Mouse (Mus musculus) inflammation-experienced regulatory T-cells, adult 6 months (primary cell): ENCODE data around the gene Gp1bb. TPM values are rescaled to one million over a fixed set of nuclear protein-coding genes. Genes with fewer than 3 reads are reported as not detected.

Source experiments
- ATAC-seq: one replicate; pipeline ENCODE4 v1.8.0; 2017
- polyA plus RNA-seq, 3 experiments: library from polyadenylated mRNA; unstranded; fragments of 100-300 nt; shearing (Covaris generic); gene quantifications; one replicate each; pipeline ENCODE4 v1.2.1; 2017

Gp1bb gene
- polyA plus RNA-seq, 3 experiments from 2014 or later = not detected

DNA sequence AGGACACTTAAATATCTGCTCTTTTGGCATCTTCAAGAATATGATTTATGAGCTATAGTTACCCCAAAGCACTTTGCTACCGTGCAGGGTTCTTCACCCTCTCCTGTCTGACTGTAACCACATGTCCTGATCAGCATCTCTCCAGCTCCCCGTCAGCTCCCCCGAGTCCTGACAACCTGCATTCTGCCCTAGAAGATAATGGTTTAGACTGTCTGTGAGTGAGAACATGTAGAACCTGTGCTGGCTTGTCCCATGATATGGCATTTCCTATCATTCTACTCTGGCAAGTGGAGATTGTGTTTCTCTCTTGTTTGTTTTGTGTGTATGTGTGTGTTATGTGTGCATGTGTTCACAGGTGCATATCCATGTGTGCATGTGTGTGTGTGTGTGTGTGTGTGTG is 24.2 kb downstream of the Gp1bb start:
- no peak for ATAC-seq

DNA sequence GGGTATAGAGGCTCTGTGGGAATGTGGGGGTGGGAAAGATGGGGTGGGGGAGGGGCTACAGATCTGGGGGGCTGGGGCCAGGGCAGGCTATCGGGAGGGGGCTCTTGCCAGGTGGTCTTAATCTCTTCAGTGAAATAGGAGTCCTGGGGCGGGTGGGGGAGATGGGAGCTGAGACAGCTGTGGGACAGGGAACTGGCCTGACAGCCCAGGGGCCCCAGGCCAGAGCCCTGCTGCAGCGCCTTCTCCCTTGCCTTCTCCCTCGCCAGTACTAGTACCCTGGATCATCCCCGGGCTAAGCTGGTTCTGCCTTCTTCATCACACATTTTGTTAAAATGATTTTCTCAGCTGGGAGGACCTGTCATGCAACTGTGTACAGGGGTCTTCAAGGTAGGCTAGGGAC is 25.9 kb downstream of the Gp1bb start:
- no peak for ATAC-seq

DNA sequence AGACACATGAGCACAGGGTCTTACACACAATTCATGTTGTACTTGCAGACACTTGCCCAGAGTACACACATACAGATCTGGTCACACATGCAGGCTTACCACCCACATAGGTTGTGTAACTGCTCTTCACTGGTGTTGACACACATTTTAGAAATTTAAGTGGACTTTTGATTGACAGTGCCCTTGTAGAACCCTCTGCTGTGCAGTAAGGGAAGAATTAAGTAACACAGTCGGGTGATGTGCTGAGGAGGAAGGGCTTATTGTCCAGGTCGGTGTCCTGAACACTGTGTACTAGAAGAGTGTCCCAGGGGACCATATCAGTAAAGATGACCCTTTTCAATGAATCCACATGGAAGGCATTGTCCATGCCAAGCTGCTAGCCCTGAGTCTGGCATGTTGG is 28.3 kb downstream of the Gp1bb start:
- no peak for ATAC-seq

DNA sequence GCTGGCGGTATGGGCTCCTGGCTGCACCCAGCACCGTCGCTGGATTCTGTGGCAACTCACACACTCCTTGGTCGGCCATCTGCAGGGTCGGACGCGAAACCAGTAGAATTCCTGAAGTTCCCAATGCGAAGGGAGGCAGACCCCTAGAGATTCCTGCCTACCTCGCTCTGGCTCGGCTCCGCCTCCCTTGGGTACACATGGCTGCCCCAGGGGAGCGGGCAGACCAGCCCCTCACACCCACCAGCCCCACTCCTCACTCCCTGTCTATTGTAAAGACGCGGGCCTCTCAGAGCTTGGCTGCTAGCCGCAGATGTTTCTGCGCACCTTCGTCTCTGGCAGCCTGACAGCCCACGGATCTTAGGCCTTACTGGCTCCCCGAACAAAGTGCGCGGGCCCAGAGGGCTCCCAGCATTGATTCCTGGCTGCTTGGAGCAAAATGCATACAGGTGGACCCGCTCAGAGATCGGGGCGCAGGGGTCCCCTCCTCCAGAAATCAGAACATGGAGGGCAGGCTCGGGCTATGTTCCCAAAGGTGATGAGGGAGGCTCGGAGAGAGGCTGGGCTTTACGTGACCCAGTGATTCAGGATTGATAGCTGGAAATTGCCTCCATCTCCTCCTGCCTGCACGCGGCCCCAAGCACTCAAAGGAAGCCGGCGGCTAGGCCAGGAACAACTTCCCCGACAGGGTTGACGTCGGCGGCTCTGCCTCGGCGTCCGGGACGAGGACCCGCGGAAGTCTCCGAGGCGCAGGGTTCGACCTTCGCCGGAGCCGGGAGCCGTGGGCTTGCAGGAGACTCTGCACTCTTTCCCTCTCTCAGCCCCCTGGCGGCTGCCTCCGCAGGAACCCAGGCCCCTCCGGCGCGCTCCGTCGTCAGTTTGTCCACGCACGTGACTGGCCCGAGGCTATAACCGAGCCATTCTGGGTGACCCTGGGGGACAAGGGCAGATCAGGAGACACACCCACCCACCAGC is 30.9 kb downstream of the Gp1bb start:
- ATAC-seq = no peak

DNA sequence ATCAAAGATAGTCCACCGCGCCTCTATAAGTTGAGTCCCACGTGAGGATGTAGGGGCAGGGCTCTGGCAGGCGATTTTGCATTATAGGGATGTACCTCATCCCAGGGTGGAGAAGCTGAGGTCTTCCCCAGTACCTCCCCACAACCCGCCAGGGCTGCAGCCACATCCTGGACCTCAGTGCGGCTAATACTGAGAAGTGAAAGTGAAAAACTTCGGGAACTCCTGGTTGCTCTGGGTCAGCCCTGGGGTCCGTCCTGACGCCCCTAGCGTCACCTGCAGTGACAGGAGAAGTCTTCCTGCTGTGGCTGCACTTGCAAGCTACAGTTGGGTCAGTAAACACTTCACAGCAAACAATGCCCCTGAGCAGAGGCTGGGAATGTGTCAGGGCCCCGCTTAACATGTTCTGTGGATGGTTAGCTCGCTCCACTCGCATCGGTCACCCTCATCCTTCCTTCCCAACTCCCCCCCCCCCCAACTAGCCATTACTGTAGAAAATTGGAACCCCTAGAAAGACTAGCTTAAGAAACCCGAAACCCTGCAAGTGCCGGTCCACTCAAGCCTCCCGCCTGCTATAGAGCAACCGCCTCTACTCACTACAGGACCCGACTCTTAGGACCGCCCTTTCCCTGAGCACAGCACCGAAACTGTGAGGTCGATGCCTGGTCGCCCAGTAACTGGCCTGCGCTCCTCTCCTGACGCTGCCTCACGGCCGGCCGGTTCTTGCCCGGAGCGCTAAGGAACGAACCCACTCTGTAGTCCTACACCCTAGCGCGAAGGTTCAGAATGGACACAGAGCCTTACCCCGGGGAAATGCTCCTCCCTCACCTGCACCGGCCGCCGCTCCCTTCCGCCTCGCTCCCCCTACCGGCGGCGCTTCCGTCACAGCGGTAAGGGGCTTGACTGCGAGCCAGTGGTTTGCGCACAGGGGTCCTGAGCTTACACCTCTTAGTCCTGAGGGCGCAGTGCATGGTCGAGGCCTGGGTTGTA is 32.1 kb downstream of the Gp1bb start, which contains the start of gene Tbx1:
Gene Tbx1, minus strand, starts transcription at position 868 of the 987 bp plus-strand sequence.
- ATAC-seq = peak; percentile 78

DNA sequence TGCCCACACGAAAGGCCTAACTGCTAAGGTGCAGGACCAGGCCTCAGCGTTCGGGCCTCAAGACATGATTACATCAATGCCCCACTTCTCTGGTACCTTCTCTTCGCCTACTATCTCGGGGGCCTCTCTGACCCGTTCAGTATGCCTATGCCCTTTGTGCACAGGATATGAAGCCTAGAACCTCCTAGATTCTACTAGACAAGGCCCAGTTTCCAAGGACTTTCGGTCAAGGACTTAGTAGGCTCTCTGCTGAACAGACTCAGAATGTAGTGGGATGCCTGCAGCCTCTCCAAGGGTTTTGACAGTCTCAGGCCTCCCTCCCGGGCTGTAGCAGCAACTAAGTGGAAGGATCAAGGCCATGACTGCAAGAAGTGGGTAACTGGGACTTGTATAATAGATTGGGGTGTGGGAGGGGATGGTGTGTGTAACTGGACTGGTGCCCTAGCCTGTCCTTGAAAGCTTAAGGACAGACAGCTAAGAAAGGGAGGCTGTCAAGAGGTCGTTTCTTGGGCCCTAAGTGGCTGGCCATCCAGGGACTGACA is 33.1 kb downstream of the Gp1bb start:
- ATAC-seq = no peak

DNA sequence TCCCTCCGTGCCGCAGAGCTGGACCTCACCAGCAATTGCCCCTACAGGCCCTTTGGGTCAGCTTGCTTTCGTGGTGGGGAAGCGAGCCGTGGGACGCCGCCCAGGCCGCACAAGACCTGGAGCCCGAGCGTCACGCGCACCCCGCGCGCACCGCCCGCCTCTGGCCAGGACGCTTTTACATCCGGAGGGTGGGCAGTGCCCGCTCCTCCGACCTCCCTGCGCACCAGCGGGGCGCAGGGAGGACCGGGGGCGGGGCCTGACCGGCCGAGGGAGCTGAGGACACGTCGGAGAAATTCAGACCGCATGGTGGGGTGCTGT is 33.5 kb downstream of the Gp1bb start:
- ATAC-seq = no peak

DNA sequence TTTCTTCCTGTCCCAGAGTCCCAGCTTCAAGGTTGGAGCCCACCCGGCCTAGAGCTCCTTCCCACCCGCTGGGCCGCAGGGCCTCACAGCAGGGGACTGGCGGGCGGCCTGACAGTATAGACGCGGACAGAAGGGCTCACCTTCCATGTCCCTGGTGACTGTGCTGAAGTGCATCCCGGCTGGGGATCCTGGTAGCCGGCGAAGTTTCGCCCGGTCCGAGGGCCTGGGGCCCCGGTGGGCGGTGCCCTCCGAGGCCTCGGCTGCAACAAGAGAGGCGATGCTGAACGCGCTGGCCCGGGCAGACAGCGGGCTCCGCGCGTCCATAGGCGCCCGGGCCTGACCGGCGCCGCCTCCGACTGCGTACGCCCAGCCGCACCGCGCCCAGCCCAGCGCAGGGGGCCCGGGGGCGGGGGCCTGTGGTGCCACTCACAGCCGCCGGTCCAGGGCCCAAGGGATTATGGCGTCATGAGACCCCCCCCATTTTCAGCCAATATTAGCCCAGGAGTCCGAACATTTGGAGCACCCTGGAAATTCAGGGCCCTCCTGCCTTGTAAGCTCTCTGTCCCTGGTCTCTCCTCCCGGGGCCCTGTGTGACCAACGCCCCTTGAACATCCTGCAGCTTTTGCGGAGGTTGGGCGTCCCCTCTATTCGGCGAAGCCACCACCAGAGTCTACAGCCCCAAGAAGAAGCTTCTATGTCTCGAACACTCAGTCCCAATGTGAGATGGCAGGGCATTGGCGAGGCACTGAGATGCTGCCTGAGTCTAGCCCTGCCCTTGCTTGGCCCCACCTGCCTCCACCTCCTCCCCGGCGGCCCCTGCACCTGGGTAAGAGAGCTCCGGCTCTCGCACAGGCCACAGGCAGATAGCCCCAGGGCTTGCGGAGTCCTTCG is 34.1 kb downstream of the Gp1bb start:
- ATAC-seq = no peak

DNA sequence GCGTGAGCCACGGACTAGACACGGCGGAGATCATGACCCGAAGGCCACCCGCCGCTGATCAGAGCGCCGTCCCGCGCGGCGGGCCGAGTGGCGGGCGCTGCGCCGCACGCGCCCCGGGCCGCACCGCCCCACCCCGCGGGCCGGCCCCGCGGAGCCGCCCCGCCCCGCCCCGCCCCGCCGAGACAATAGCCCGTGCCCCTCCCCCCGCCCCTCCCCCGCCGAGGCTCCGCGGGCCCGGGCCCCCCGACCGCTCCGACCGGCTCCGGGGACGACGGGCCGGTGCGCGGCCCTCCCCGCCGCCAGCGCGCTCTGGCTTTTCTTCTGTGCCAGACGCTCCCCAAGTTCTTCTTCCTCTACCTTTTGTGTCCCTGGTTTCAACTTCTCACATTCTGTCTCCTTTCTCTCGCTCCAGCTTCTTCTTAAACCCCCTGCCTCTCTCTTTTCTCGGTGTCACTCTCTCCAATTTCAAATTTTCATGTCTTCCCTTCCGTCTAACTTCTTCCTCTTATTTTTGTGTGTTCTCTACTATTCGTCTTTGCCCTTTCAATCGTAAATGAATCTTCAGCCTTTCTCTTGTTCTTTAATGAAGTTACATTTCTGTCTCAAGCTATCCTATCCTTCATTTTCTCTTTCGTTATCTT is 35.2 kb downstream of the Gp1bb start:
- no peak for ATAC-seq

DNA sequence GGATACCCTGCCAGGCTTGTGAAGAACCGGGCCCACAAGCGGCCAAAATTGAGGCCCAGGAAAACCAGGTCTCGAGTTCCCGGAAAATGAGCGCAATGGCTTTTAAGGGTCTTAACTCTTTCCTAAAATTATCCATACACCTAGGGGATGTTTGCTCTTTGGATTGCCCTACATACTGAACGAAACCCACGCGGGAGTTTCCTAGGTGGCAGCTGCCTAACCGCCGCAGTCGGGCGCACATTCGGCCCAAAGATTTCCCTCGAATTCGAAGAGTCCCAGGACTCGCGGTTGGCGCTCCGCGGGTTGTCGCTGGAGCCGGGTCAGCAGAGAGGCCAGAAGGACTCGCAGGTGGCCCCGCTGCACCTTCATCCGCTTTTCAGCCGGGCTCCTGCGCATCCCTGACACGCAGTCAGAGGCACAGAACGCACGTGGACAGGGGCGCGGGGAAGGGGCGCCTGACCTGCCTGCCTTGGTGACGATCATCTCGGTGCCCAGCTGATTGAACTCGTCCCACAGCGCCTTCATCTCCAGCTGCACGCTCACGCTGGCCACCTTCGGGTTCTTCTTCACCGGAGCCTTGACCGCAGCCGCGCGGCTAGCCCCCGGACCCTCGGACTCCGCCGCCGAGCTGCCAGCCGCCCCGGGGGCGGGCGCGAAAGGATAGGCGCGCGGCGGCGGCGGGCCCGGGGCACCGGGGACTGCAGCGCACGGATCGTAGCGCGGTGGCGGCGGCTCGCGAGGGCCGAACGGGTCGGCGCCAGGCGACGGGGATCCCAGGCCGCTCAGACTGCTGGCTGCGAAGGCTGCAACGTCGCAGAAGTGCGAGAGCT is 35.9 kb downstream of the Gp1bb start:
- no peak for ATAC-seq

DNA sequence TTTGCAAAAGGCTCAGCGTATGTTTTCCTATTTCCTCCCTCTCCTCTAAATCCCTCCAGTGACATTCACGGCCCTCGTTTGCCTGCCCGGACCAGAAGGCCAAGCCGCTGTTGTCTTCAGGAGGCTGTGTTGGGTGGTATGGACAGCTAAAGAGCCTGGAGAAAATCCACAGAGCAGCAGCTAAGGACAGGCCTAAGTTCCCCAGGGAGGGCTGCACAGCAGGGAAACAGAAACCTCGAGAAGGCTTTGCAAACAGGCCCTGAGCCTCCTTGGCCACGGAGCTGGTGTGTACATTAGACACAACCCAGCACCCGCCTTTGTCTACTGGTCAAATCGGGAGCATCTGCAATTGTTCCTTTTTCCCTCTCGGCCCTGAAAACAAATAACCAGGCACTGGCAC is 36.5 kb downstream of the Gp1bb start:
- no peak for ATAC-seq

DNA sequence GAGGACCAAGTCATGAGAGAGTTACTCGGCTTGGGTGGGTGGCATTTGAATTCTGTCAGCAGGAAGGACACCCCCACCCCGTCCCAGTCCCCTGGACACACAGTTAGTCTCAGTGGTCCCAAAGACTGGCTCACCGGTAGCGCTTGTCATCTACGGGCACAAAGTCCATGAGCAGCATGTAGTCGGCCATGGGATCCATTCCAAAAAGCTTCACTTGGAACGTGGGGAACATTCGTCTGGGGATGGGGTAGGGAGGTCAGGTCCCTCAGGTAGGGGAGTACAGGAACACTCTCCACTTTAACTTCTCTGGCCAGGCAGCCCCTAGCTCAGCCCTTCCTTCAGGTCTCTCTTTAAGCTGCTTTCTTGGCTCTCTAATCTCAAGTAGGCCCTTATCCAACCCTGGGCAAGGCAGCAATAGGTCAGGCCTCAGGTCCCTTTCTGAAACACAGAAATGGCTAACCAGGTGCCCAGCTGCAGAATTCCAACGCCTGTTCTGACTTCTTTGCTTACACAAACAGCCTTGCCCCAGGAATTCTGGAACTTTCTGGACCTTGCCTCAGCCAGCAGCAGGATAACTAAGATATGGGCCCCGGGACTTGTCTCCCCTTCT is 37.2 kb downstream of the Gp1bb start:
- ATAC-seq = no peak

DNA sequence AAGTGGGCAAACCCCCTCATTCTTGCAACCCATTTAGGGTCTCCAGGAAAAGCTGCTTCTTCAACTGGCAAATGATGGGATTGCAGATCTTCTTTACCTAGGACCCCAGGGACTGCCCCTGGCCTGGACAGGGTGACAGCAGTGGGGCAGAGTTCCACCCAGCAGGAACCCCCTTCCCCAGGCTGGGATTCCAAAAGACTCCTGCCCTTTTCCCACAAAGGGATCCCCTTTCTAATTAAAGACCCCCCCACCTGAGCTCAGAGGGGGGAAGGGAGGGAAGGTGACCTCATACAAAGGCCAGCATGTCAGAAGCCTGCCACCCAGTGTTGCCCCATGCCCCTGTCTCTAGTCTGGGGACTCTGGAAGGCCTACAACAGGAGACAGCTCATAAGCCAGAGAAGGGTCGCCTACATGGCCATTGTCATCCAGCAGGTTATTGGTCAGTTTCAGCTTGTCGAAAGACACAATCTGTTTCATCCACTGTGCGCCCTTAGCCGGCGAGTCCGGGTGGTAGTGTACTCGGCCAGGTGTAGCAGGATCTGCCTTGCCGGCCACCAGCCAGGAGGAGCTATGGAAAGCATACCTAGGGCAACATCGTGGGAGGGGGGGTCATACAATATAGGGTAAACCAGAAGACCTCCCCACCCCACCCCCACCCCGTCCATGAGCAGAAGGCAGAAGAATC is 38.4 kb downstream of the Gp1bb start:
- ATAC-seq = no peak

DNA sequence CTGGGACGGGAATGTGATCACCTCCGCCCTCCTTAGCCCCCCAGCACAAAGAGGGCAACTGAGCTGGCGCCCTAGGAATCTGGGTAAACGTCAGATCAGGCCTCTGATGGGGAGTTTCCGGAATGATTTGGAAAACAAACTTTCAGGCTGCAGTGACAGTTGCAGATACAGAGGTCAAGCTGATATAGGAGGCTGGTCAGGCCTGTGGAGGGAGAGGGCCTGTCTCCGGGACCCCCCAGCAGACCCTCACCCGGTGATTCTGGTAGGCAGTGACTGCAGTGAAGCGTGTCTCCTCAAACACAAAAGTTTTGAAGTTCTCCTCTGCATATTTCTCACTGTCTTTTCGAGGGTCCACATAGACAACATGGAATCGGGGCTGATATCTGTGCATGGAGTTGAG is 39.0 kb downstream of the Gp1bb start:
- ATAC-seq = no peak

DNA sequence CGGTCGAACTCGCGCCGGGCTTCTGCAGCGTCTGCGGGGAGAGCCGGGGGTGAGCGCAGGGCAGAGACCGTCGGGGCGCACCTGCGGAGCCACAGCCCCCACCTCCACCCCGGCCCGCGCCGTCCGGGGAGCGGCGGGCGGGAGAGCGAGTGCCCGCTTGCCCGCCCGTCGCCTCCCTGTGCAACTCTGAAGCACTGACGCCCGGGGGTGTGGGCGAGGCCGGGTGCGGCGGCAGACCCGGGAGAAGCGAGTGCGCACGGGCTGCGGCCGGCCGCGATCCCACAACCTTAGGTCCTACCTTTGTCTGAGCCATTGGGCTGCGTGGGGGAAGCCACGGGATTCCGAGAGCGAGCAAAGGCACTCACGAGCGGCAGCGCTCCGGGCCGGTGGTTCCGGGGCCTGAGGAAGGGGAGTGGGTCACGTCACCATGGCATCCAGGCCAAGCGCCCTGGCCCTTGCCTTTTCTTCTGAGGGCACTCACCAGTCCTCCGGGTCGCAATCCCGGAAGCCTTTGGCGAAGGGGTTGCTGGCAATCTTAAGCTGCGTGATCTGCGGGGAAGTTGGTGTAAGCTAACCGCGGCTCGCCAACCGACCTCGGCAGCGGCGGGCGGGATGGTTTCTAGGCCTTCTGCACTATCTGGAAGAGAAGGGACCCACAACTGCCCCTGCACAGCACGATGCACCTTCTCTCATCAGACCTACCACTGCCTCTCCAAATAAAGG is 39.6 kb downstream of the Gp1bb start:
- no peak for ATAC-seq

DNA sequence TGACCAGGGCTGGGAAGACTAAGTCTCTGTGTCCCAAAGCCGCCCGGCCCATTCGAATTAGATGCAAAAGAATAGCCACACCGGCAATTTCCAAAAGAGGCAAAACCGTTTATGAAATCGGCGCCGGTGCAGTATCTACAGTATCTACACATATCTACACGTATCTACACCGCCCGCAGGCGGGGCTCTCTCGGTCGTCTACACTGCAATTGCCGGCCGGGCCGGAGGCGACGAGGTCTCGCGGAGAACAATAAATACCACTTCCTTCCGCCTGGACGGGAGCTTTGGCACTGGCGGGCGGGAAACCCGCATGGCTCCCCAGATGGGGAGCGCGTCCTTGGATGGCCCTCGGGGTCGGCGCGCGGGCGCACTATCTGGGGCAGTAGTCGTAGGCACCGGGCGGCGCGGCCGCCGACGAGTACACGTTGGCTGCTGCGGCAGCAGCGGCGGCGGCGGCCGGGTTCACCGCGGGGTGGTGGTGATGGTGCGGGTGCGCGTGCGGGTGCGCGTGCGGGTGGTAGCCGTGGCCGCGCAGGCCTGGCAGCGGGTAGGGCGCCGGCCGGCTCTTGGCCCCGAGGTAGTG is 40.5 kb downstream of the Gp1bb start:
- ATAC-seq = no peak

DNA sequence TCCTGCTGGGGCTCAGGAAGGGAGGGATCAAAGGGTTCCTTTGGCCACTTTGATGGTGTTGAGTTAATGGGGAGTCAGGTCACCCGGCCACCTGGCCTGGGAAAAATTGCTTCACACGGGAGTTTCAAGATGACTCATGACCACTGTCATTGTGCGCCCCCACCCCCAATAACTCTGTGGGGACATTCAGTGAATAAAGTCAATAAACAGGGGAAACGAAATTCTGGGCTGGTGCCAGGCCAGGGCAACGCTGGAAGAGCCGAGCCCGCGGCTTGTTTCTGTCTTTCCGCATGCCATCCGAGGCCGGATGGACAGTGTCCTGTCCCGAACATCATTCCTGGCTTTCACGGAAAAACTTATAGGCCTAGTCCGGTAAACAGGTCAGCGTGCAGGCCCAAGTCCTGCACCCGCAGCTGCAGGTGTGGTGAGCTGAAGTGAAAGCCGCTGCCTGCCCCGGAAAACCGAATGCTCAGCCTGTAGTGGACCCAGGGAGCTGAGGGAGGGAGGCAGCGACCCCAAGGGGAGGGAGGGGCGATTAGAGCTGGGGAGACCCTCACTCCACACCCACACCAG is 41.1 kb downstream of the Gp1bb start:
- ATAC-seq = no peak

DNA sequence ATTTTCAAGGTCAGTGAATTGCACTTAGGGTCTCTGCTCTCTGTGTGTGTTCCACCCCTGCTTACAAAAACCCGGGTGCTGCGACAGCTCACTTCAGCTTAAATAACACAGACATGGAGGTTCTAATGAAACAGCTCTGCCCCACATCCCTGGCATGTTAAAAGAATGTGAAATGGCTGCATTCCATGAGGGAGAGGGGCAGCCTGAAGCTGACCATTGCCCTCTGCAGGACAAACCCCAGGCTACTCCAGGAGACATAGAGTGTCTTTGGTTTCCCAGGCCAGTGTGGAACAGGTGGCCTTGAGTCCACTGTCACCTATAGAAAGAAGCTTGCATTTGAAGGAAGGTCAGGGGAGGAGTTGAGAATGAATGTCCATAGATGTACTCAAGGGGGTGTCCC is 41.8 kb downstream of the Gp1bb start:
- ATAC-seq = no peak
